Mouse (Mus musculus) hindbrain, embryonic 11.5 days (tissue): ENCODE data around the gene Rfc2. TPM values are rescaled to one million over a fixed set of nuclear protein-coding genes. Genes with fewer than 3 reads are reported as not detected.

Experiments used
- ATAC-seq: fragments of 200-750 bp; cut with Nextera tagmentation; 2 replicates; pipeline ENCODE4 v1.8.0; 2017; ENCODE audit warnings: mild to moderate bottlenecking, moderate TSS enrichment, moderate library complexity; ENCODE audit not compliant: low FRiP score
- DNase-seq: peaks from one replicate; pipeline ENCODE4 v3.0.0-alpha.2; 2015; ENCODE audit warnings: low spot score
- H3K27ac ChIP-seq: fragments of 300-500 bp; sonication (generic); 2 replicates; pipeline ENCODE4 v1.5.1; 2014; ENCODE audit warnings: mild to moderate bottlenecking, low read depth, low read length
- H3K27me3 ChIP-seq: fragments of 300-500 bp; sonication (generic); 2 replicates; pipeline ENCODE4 v1.6.1; 2014; ENCODE audit warnings: mild to moderate bottlenecking, low read length, moderate library complexity, mixed read lengths; ENCODE audit not compliant: control insufficient read depth, insufficient read depth
- H3K36me3 ChIP-seq: fragments of 300-500 bp; sonication (generic); 2 replicates; pipeline ENCODE4 v1.6.1; 2014; ENCODE audit warnings: mild to moderate bottlenecking, low read length, moderate library complexity, mixed read lengths; ENCODE audit not compliant: control insufficient read depth, insufficient read depth
- H3K4me1 ChIP-seq: fragments of 300-500 bp; sonication (generic); replicated peaks from 2 replicates; pipeline ENCODE4 v1.6.1; 2014; ENCODE audit warnings: low read length, mixed read lengths; ENCODE audit not compliant: control insufficient read depth, insufficient read depth
- H3K4me2 ChIP-seq: fragments of 300-500 bp; sonication (generic); replicated peaks from 2 replicates; pipeline ENCODE4 v1.6.1; 2014; ENCODE audit warnings: mild to moderate bottlenecking, low read depth, low read length
- H3K4me3 ChIP-seq: fragments of 300-500 bp; sonication (generic); 2 replicates; pipeline ENCODE4 v1.5.1; 2014; ENCODE audit warnings: low read depth, low read length
- H3K9ac ChIP-seq: fragments of 300-500 bp; sonication (generic); 2 replicates; pipeline ENCODE4 v1.6.1; 2014; ENCODE audit warnings: low read depth, low read length
- H3K9me3 ChIP-seq: fragments of 300-500 bp; sonication (generic); 2 replicates; pipeline ENCODE4 v1.6.1; 2016; ENCODE audit warnings: low read length; ENCODE audit not compliant: control insufficient read depth
- WGBS: fragments of 180-500 bp; shearing (Covaris S2); extraction: QIAGEN DNeasy Blood & Tissue Kit; methylation state at CpG from one replicate; pipeline ENCODE4 v1.1.7; 2014; 5-methylcytosine and 5-hydroxymethylcytosine counted together
- polyA plus RNA-seq: library from polyadenylated mRNA; unstranded; fragments of >200 nt; fragmentation: Nextera tagmentation; extraction: Ambion mirVana; gene quantifications from 2 replicates; pipeline ENCODE4 v1.2.1, GENCODE M21; 2014

The Rfc2 gene
- 291 and 298 TPM in 2 replicates for polyA plus RNA-seq

- ATAC-seq (no peak), DNase-seq (no peak)
- no peak within 1 kb of the TSS for H3K4me2 ChIP-seq
- H3K9ac ChIP-seq = no peak within 1 kb of the TSS
- no peaks in the 10 kb centered on the region for H3K36me3 ChIP-seq
- H3K4me1 ChIP-seq = no peaks in the 10 kb centered on the region
- H3K4me3 ChIP-seq = no peak within 1 kb of the TSS
- no peak within 1 kb of the TSS for H3K27ac ChIP-seq
- H3K27me3 ChIP-seq = no peaks in the 10 kb centered on the region
- 92% methylated on average over 5 of the region's 5 CpGs for WGBS
- H3K9me3 ChIP-seq = no peaks in the 10 kb centered on the region
Measured at GRCm38 (mm10) chr5:134581146-134581545, at the start of gene Rfc2. TSS of gene Rfc2 (plus strand) at chr5:134581366.

DNA sequence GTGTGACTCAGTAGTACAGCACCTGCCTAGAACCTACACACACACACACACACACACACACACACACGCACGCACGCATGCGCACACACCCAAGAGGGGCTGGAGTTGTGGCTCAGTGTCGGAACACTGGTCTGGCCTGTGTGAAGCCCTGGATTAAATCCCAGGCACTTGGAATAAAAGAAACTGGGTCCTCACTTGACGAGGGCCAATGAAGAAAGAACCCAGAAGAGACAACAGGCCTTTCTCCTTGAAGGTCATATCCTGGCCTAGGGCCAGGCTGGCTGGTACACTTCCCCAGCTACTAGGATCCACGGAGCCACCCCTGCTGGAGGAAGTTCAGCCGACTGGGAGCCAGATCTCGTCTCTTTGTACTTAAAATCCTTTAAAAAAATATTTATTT lies 49.6 kb upstream of the Rfc2 start:
- ATAC-seq (no peak), DNase-seq (no peak)
- Histone ChIP-seq H3K9me3 (no peaks in the 10 kb centered on the region), H3K4me3 (no peak overlapping the region), H3K27me3 (no peaks in the 10 kb centered on the region), H3K4me1 (no peaks in the 10 kb centered on the region), H3K27ac (no peak overlapping the region), H3K36me3 (peaks cover 8% of the 10 kb centered on the region; the same call in 1 of the 2 replicates), H3K4me2 (no peak overlapping the region), H3K9ac (no peak overlapping the region)
- WGBS = 86% methylated on average over 9 of the region's 9 CpGs

GRCm38 (mm10) chr5:134532417-134532816 lies 48.7 kb upstream of the Rfc2 start:
- H3K4me1 ChIP-seq = no peaks in the 10 kb centered on the region
- H3K36me3 ChIP-seq = peaks cover 8% of the 10 kb centered on the region; the same call in 1 of the 2 replicates
- no peak overlapping the region for H3K4me2 ChIP-seq
- no peaks in the 10 kb centered on the region for H3K27me3 ChIP-seq
- 94% methylated on average over 6 of the region's 6 CpGs for WGBS
- H3K27ac ChIP-seq = no peak overlapping the region
- no peaks in the 10 kb centered on the region for H3K9me3 ChIP-seq
- ATAC-seq (no peak), DNase-seq (no peak)
- H3K4me3 ChIP-seq = no peak overlapping the region
- H3K9ac ChIP-seq = no peak overlapping the region

- Histone ChIP-seq H3K27ac (no peak overlapping the region), H3K4me1 (no peaks in the 10 kb centered on the region), H3K36me3 (peaks cover 8% of the 10 kb centered on the region; the same call in 1 of the 2 replicates), H3K4me2 (no peak overlapping the region), H3K27me3 (no peaks in the 10 kb centered on the region), H3K9me3 (no peaks in the 10 kb centered on the region), H3K9ac (no peak overlapping the region), H3K4me3 (no peak overlapping the region)
- DNase-seq (no peak), ATAC-seq (no peak)
- WGBS = 96% methylated on average over 6 of the region's 6 CpGs
Measured at GRCm38 (mm10) chr5:134536036-134536435, 45.1 kb upstream of the Rfc2 start.

- peak overlapping the region; percentile 21; the same call in 1 of the 2 replicates for H3K27ac ChIP-seq
- H3K27me3 ChIP-seq = no peaks in the 10 kb centered on the region
- H3K9me3 ChIP-seq = no peaks in the 10 kb centered on the region
- no peak overlapping the region for H3K4me3 ChIP-seq
- peaks cover 2% of the 10 kb centered on the region; the same call in 1 of the 2 replicates for H3K36me3 ChIP-seq
- peak; percentile 59; the same call in 1 of the 2 replicates for ATAC-seq
- WGBS = 2% methylated on average over 2 of the region's 3 CpGs
- peak; percentile 58 for DNase-seq
- no peak overlapping the region for H3K9ac ChIP-seq
- H3K4me2 ChIP-seq = no peak overlapping the region
- H3K4me1 ChIP-seq = no peaks in the 10 kb centered on the region; the same call in 1 of the 2 replicates
Measured at GRCm38 (mm10) chr5:134539891-134540290, 41.3 kb upstream of the Rfc2 start.

DNA sequence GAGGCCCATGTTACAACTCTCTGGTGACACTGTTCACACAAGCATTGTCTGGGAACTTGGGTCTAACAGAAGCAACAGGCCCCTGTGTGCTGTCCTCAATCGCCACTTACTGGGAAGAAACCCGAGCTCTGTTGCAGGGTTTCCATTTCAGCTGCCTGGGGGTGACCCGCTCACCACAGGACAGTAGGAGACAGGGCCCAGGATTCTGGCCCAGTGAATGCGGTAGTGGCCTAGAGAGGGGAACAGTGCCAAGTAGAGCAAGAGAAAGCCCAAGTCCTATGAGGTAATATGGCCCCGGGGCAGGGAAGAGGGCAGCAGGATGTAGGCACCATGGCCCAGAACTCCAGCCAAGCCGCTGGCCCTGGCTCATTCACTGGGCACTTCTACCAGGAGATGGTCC lies 40.3 kb upstream of the Rfc2 start:
- Histone ChIP-seq H3K4me1 (no peaks in the 10 kb centered on the region; the same call in 1 of the 2 replicates), H3K4me2 (no peak overlapping the region), H3K27me3 (no peaks in the 10 kb centered on the region), H3K9ac (no peak overlapping the region), H3K9me3 (no peaks in the 10 kb centered on the region), H3K4me3 (no peak overlapping the region), H3K27ac (no peak overlapping the region), H3K36me3 (no peaks in the 10 kb centered on the region)
- no peak for ATAC-seq
- no peak for DNase-seq
- 80% methylated on average over 6 of the region's 6 CpGs for WGBS

GRCm38 (mm10) chr5:134541640-134542039 lies 39.5 kb upstream of the Rfc2 start:
- Histone ChIP-seq H3K36me3 (no peaks in the 10 kb centered on the region), H3K4me2 (no peak overlapping the region), H3K27ac (no peak overlapping the region), H3K27me3 (no peaks in the 10 kb centered on the region), H3K9me3 (no peaks in the 10 kb centered on the region), H3K4me3 (no peak overlapping the region), H3K4me1 (peaks cover 2% of the 10 kb centered on the region; the same call in 1 of the 2 replicates), H3K9ac (no peak overlapping the region)
- DNase-seq (no peak), ATAC-seq (no peak)
- 37% methylated on average over 7 of the region's 7 CpGs for WGBS

GRCm38 (mm10) chr5:134544516-134545241 lies 36.5 kb upstream of the Rfc2 start:
- H3K9ac ChIP-seq = no peak overlapping the region
- no peaks in the 10 kb centered on the region for H3K27me3 ChIP-seq
- H3K36me3 ChIP-seq = no peaks in the 10 kb centered on the region
- no peak for DNase-seq
- 72% methylated on average over 19 of the region's 19 CpGs for WGBS
- no peaks in the 10 kb centered on the region for H3K9me3 ChIP-seq
- H3K27ac ChIP-seq = no peak overlapping the region
- no peak overlapping the region for H3K4me2 ChIP-seq
- no peak overlapping the region for H3K4me3 ChIP-seq
- no peak for ATAC-seq
- H3K4me1 ChIP-seq = peaks cover 2% of the 10 kb centered on the region; the same call in 1 of the 2 replicates

GRCm38 (mm10) chr5:134545242-134545629 lies 35.9 kb upstream of the Rfc2 start:
- H3K9me3 ChIP-seq = no peaks in the 10 kb centered on the region
- no peak overlapping the region for H3K4me3 ChIP-seq
- DNase-seq = peak; percentile 36
- no peak overlapping the region for H3K27ac ChIP-seq
- H3K4me2 ChIP-seq = no peak overlapping the region
- no peaks in the 10 kb centered on the region for H3K27me3 ChIP-seq
- H3K9ac ChIP-seq = no peak overlapping the region
- no peak for ATAC-seq
- no peaks in the 10 kb centered on the region for H3K36me3 ChIP-seq
- WGBS = 49% methylated on average over 3 of the region's 3 CpGs
- peaks cover 2% of the 10 kb centered on the region; the same call in 1 of the 2 replicates for H3K4me1 ChIP-seq
